Mouse (Mus musculus) layer of hippocampus, postnatal 14 days (tissue): ENCODE results near the gene Atp2a2. TPM values are rescaled to one million over a fixed set of nuclear protein-coding genes. Genes with fewer than 3 reads are reported as not detected.
A peak's percentile ranks its signal among the peaks of the same experiment; 100 is the strongest.
"Not testable (repeated sequence)": the region's sequence is repeated elsewhere in the genome, so short reads cannot be mapped to it uniquely, and the experiment has no call there.

Experiments used
- DNase-seq, 2 experiments: peaks; one replicate each; pipeline ENCODE4 v3.0.0; 2021 to 2022; ENCODE audit warnings: low spot score in 2 of 2, mixed read lengths in 1 of 2
- total RNA-seq, 2 experiments: library from RNA; stranded (reverse); gene quantifications; 2 replicates each; pipeline ENCODE4 v1.2.3; 2021

Gene Atp2a2
- total RNA-seq, 2 experiments from 2014 or later: 659 to 669 TPM

DNA sequence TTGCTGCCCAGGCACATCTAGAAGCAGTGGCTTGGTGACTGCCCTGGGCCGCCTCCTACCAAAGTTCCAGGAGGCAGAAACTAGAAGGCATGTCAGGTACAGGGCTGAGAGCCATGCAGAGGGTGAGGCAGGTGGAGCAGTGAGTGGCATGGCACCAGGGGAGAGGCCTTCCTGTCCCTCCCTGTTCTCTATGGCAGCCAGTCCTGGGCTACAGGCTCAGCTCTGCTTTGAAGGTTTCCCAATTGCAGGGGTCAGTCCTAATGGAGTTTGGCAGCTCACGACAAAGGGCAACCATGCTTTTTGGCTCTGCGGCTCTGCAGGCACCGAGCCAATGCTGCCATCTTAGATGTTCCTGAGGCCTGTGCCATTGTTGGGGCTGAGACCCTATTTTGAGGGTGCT lies 47.6 kb downstream of the Atp2a2 start:
- DNase-seq: no peak

DNA sequence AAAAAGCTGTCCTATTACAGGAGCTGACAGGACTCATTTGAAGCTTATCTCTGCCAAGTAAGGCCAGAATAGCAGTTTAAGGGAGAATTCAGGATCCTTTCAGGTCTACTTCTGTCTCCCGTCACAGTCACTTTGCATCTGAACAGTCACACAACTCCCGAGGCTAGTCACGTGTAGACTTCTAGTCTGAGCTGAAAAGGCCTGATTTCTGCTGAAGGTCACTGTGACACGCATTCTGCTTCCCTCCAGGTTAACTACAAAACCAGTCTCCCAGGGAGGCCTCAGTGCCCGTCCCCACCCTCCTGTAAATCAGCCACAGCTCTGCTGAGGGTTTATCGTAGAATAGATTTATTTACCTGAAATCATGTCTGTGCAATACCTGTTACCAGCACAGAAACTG lies 48.8 kb downstream of the Atp2a2 start:
- no peak for DNase-seq

DNA sequence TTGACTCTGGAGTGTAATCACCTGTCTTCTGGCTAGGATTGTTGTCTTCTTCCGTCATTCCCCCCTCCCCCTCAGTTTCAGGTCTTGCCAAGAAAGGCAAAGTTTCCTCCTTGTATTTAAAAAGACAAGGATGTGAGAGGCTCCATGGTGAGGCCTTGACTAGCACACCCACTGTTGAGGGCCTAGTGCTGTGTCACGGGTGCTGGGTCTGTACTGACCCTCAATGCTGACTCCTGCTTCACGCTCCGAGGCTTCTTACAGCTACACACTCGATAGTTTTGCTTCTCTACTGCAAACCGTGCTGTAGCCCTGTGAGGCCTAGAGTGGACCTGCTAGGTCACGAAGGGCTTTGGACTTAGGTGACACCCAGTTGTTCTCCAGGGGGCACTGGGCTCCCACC lies 49.8 kb downstream of the Atp2a2 start:
- no peak for DNase-seq

DNA sequence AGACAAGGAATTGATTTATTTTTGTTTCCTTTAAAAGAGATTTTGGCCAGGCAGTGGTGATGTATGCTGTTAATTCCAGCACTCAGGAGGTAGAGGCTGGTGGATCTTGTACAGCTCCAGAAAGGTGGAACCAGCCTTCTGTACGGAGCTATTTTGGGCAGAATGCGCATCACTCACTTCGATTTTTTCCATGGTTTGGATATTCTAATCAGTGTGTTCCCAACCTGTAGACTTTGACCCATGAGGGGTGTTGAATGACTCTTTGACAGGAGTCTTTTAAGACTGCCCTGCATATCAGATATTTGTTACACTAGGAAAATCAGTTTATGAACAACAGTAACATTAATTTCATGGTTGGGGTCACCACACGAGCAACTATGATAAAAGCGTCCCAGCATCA lies 50.7 kb downstream of the Atp2a2 start:
- no peak for DNase-seq

DNA sequence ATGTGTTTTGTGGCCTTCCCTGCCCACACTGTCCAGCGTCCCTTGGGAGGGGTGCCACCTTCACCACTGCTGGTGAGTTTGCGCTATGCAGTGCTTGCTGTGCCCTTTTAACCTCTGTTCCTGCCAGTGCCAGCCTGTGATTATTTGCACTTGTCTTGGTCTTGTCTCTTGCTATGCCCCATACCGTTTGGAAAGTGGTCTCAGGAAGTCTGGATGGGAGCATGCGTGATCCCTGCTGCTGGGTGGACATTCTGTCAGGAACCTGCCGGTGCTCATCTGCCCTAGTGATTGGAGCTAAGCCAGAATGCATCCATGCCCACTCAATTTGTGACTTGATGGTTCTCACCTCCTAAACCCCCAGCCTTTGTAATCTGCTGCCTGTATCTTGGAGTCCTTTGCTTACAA lies 51.1 kb downstream of the Atp2a2 start:
- DNase-seq: no peak

GRCm38 (mm10) chr5:122449946-122450345 lies 52.1 kb downstream of the Atp2a2 start:
- DNase-seq: no peak

DNA sequence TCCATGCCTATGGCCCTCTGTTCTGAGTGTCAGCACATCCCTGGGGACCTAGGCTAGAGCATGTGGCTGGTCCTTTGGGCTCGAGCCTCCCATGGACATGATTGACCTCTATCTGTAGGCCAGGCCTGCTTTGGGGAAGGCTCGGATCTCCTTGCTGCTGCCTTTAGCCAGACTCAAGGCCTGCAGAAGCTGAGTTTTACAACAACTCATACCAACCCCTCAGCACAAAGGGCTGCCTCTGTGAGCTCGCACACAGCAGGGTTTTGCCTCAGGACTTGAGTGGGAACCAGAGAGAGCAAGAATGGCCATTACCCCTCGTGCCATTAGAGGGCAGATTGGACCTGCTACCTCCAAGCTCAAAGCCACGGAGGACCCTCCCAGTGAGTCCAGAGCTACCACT lies 53.2 kb downstream of the Atp2a2 start:
- DNase-seq: no peak

DNA sequence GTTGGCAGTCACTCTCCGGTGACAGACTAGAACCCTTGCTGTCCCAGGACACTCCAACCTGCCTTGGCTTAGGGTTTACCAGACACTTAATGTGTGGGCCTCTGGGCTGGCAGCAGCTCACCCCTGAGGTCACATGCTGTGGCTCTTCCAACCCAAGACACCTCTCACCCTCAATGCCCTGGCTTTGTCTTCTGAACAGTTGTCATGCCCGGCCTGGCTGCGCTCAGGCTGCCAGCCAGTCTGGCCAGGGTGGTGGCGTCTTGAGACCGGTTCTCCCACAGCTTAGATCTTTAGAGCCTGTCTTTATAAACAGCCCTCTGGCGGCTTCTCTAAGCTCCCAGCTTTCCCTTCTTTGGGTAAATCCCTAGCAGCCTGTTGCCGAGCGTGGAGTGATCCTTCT lies 54.2 kb downstream of the Atp2a2 start:
- DNase-seq: peak in 1 of 2 experiments; percentile 23

DNA sequence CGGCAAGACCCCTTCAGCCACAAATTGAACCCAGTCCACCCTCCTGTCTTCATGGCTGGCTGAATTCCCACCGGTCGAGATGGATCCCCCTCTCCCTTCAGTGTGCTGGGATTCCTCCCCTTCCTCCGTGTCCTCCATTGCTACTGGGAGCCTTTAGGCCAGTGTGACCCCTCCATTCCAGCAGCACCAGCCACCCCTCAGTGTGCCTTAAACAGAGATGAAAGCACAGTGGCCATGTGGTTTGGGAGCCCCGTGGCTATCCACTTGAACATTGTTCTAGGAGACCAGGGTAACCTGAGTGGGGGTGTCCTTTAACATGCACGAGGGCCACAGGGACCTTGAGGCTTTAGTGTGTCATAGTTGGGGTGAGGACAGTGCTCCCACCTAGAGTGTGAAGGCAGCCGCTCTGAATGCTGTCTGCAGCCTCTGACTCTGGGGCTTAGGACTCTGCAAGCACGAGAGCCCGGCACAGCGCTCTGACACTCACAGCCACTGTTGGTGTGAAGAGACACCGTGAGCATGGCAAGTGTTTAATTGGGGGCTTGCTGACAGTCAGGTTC lies 56.9 kb downstream of the Atp2a2 start:
- no peak for DNase-seq

DNA sequence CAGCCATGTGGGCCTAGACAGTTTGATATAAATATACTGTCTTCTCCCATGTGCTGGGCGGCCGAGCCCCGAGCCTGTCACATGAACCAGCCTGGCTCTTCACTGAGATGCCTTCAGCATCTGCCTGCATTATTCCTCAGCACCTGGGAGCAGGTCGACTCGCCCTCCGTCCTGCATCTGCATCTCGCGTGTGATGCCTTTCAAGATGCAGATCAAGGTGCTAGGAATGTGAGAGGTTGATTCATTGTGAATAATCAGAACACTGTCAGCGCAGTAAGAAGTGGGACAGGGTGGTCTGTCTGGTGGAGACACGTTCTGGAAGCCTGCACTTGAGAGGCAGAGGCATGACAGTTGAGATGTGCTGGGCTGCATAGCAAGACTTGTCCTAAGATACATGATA lies 57.5 kb downstream of the Atp2a2 start:
- no peak for DNase-seq

- no peak for DNase-seq
Measured at GRCm38 (mm10) chr5:122440095-122440630, 61.9 kb downstream of the Atp2a2 start.

DNA sequence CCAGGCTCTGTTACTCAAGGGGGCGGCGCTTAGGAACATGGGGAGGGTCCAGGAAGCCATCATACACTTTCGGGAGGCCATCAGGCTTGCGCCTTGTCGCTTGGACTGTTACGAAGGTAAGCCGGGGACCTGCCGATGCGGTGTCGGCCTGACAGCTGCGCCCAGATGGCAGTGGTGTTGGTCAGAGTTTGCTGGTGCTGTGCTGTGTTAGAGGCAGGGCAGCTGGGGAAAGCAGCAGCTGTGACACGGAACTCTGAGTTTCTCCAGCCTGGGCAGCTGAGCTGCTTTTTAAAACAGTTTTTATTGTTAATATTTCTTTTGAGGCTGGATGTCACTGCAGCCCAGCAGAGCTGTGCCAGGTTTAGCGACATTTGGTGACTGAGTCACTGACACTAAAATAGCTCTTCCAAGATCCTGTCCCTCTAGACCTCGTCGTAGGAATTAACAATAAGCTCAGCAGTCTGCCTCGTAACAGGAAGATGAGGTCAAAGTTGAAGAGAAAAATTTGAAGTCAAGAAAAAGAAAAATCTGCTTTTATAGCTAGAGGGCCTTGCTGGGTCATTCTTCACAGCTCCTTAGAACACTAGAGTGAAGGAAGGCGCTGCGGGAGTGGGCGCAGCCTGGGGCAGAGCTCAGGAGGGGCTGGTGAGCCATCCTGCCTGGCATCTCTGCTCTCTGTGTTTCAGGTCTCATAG lies 62.5 kb downstream of the Atp2a2 start:
- DNase-seq: no peak

DNA sequence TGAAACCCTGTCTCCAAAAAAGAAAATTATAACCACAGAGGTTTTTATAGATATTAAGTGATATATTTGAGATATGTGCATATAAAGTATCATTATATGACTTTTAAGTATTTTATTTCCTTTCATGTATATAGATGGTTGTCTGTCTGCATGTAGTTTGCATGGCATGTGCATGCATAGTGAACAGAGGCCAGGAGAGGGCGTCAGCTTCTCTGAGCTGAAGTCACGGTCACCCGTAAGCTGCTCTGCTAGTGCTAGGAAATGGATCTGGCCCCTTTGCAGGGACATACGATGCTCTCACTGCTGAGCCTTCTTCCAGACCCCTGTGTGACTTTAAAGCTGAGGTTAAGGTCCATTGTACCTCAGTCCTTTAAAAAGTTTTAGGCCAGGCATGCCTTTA lies 67.5 kb downstream of the Atp2a2 start:
- no peak for DNase-seq

DNA sequence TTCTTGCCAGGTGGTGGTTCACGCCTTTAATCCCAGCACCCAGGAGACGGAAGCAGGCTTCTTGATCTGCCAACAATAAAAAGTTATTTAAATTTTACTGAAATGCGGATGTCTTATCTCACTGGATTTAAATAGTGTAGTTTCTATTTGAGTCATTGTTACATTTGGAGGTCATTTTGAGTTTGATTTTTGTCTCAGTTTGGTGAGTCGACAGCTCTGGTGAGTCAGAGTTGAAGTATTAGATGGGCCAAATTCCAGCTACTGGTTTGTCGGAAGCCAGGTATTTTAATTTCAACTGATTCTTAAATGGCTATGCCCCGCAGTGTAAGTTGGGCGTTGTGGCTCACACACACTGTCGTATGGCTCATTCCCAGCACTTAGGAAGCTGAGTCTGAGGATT lies 70.8 kb downstream of the Atp2a2 start:
- DNase-seq: no peak

GRCm38 (mm10) chr5:122430036-122430775 lies 71.8 kb downstream of the Atp2a2 start:
- DNase-seq: no peak

DNA sequence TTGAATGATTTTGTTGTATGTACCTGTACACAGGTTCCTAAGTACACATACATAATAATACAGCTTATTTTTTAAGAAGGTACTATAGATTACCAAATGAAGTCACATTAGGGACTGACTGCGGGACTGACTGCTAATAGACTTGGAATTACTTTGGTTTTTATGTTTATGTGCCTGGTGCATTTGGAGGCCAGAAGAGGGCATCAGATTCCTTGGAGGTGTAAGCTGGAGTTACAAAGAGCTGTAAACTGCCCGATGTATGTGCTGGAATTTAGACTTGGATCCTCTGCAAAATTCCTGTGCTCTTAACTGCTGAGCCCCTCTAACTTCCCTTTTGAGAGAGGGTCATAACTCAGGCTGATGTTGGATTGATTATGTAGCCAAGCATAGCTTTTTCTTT lies 76.5 kb downstream of the Atp2a2 start:
- no peak for DNase-seq

DNA sequence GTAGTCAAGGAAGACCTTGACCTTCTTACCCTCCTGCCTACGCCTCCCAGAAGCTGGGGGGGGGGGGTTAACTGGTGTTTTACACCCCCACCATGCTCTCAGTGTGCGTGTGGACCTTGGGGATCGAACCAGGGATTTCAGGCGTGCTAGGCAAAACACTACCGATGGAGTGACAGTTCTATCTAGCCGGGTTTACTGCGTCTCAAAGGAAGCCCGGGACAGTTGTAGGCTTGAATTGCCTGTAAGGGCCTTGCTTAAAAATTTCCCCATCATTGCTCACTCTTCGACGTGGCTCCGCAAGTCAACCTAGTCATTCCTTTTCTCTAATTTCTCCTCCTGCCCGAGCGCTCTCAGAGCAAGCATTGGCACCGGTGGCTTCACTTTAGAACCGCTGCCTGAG lies 78.9 kb downstream of the Atp2a2 start:
- no peak for DNase-seq

DNA sequence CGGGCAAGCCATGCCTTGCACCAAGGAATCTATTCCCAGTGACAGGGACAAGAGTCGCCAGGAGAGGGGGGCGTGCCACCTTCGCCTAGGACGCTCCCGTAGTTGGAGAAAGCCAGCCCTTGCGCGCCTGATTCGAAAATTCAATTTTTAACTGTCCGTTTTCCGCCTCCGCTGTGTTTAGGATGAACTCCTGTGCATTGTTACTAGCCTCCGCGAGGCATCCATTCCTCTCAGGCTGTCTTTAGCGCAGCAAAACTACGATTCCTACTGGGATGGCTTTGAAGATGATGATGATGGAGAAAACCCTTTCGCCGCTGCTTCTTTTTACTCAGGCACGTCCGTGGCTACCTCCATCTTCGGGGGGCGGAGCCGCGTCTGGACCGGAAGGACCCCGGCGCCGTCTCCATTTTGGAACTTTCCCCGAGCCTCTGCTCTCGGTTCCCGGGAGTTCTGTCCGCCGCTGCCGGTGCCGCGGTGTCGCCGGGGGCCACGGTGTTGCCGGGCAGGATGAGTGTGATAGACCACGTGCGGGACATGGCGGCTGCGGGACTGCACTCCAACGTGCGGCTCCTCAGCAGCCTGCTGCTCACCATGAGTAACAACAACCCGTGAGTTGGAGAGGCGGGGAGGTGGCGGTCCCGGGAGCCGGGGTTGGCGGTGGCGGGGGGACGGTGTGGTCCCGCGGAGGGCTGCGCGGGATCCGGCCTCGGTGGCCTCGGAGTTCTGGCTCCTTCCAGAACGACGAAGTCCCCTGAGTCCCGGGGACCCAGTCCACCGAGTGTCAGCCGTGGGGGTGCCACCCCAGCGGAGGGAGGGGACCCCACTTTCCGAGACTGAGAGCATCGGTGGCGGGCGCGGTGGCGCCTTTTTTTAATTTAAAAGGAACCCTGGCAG lies 79.7 kb downstream of the Atp2a2 start:
- DNase-seq: peak; percentile 92 to 95

DNA sequence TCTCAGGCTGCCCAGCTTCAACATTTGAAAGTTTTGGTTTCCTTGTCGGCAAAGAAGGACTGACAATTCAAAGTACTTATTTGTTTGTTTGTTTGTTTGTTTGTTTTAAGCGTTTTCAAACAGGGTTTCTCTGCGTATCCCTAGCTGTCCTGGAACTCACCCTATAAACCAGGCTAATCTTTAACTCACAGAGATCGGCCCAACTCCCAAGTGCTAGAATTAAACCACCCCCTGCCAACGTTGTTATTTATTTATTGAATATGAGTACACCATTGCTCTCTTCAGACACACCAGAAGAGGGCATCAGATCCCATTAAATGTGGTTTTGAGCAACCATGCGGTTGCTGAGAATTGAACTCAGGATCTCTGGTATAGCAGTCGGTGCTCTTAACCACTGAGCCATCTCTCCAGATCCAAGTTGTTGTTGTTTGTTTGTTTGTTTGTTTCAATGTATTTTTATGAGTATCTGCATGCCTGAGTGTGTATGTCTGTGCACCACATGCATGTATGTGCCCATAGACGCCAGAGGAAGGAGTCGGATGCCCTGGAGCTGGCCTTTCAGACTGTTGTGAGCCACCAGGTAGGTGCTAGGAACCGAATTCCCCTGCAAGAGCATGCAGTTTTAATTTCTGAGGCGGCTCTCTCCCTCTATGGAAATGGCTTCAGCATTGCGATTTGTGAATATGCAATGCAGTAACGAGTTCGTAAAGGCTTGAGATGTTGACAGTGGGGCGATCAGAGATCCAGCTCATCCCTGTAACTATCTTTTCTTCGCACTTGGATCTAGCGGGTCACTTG lies 80.6 kb downstream of the Atp2a2 start, which contains the start of gene Anapc7:
Anapc7 (plus strand) TSS at position 423 of the 798 bp plus-strand sequence.
- no peak for DNase-seq

DNA sequence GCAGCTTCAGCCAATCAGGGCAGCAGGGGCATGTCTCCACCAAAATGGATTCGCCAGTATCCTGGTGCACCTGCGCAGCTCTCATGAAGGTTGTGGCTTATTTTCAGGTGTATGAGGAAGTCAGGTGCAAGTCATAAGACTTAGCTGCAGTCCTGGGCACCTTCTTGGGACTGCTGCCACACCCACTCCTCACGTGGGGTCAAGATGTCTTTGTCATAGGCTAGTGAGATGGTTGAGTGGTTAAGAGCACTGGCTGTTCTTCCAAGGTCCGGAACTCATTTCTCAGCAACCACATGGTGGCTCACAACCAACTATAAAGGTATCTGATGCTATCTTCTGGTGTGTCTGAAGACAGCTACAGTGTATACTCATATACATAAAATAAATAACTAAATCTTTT lies 81.3 kb downstream of the Atp2a2 start:
- not testable (repeated sequence) for DNase-seq
